Mouse (Mus musculus) G1E (cell line): Measurements from ENCODE around the gene Sox18.

ENCODE experiments used
- CTCF ChIP-seq: IDR thresholded peaks from 2 replicates; pipeline ENCODE4 v1.5.1; 2012; ENCODE audit warnings: low read depth, low read length, inconsistent platforms, mixed read lengths
- TAL1 ChIP-seq: conservative IDR thresholded peaks from 2 replicates; pipeline ENCODE4 v1.6.1; 2012; ENCODE audit warnings: low read depth, low read length, inconsistent platforms, mixed read lengths

DNA sequence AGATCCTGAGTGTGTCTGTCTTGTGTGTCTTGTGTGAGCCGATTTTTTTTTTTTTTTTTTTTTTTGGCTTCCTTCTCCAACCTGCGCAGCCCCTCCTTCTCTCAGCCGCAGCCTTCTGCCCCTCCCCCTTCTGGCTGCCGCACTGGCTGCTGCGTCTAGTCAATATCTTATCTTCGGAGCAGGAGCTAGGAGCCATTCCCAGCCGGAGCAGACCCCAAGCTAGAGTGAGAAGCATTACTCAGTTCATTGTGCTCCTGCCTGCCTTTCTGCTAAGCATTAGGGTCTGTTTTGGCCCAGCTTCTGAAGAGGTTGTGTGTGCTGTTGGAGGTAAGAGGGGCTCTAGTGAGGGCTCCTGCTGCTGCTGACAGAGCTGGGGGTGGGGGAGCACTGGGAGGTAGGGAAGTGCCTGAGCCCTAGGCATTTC lies 43.5 kb upstream of the Sox18 start, which contains the start of gene Oprl1:
- TF ChIP-seq CTCF (no peak), TAL1 (no peak)
